Mouse (Mus musculus) forebrain, embryonic 16.5 days (tissue): ENCODE data around the gene Tmem239. TPM values are rescaled to one million over a fixed set of nuclear protein-coding genes. Genes with fewer than 3 reads are reported as not detected.

ENCODE experiments used
- ATAC-seq: fragments of 200-750 bp; cut with Nextera tagmentation; 2 replicates; pipeline ENCODE4 v1.8.0; 2017; ENCODE audit warnings: mild to moderate bottlenecking, moderate library complexity
- H3K27ac ChIP-seq: fragments of 300-500 bp; sonication (generic); 2 replicates; pipeline ENCODE4 v1.5.1; 2014; ENCODE audit warnings: low read length, control low read depth
- H3K27me3 ChIP-seq: fragments of 300-500 bp; sonication (generic); replicated peaks from 2 replicates; pipeline ENCODE4 v1.6.1; 2014; ENCODE audit warnings: low read length; ENCODE audit not compliant: control insufficient read depth, insufficient read depth
- H3K36me3 ChIP-seq: fragments of 300-500 bp; sonication (generic); 2 replicates; pipeline ENCODE4 v1.6.1; 2014; ENCODE audit not compliant: control insufficient read depth, insufficient read depth
- H3K4me1 ChIP-seq: fragments of 300-500 bp; sonication (generic); replicated peaks from 2 replicates; pipeline ENCODE4 v1.6.1; 2014; ENCODE audit warnings: low read length; ENCODE audit not compliant: control insufficient read depth, insufficient read depth
- H3K4me2 ChIP-seq: fragments of 300-500 bp; sonication (generic); 2 replicates; pipeline ENCODE4 v1.6.1; 2014; ENCODE audit warnings: mild to moderate bottlenecking, low read length, control low read depth
- H3K4me3 ChIP-seq: fragments of 300-500 bp; sonication (generic); replicated peaks from 2 replicates; pipeline ENCODE4 v1.5.1; 2014; ENCODE audit warnings: mild to moderate bottlenecking, low read length, control low read depth
- H3K9ac ChIP-seq: fragments of 300-500 bp; sonication (generic); replicated peaks from 2 replicates; pipeline ENCODE4 v1.6.1; 2014; ENCODE audit warnings: low read depth, low read length, control low read depth
- H3K9me3 ChIP-seq: fragments of 300-500 bp; sonication (generic); 2 replicates; pipeline ENCODE4 v1.6.1; 2016; ENCODE audit warnings: low read length; ENCODE audit not compliant: control insufficient read depth
- WGBS: fragments of 180-500 bp; shearing (Covaris S2); extraction: QIAGEN DNeasy Blood & Tissue Kit; methylation state at CpG from one replicate; pipeline ENCODE4 v1.1.7; 2014; 5-methylcytosine and 5-hydroxymethylcytosine counted together
- polyA plus RNA-seq: library from polyadenylated mRNA; unstranded; fragments of >200 nt; fragmentation: Nextera tagmentation; extraction: Ambion mirVana; gene quantifications from 2 replicates; pipeline ENCODE4 v1.2.1, GENCODE M21; 2015

The Tmem239 gene
- polyA plus RNA-seq, 1 experiment from 2014 or later = 0.27 TPM

GRCm38 (mm10) chr2:130454748-130455370 is 48.6 kb downstream of the Tmem239 start:
- ATAC-seq = no peak
- Histone ChIP-seq H3K36me3 (no peaks in the 10 kb centered on the region), H3K4me2 (no peak overlapping the region), H3K9ac (no peak overlapping the region), H3K4me3 (no peak overlapping the region), H3K4me1 (peaks cover 38% of the 10 kb centered on the region), H3K27me3 (no peaks in the 10 kb centered on the region), H3K27ac (no peak overlapping the region), H3K9me3 (no peaks in the 10 kb centered on the region)
- WGBS = 55% methylated on average over 6 of the region's 6 CpGs

Other genes starting within 250 kb of the Tmem239 start
- gene Snrpb, start 227.1 kb upstream of the Tmem239 start, polyA plus RNA-seq = 418 TPM in 2 replicates
- gene Tmc2, start 211.3 kb upstream of the Tmem239 start, polyA plus RNA-seq = not detected in 2 replicates
- gene Nop56, start 132.0 kb upstream of the Tmem239 start, polyA plus RNA-seq = 287 and 297 TPM in 2 replicates
- 176 and 179 TPM in 2 replicates for gene Idh3b, start 121.9 kb upstream of the Tmem239 start, polyA plus RNA-seq
- 2.7 and 3.7 TPM in 2 replicates for gene Ebf4, start 111.3 kb upstream of the Tmem239 start, polyA plus RNA-seq
- 18.1 and 19.0 TPM in 2 replicates for gene Cpxm1, start 8.9 kb upstream of the Tmem239 start, polyA plus RNA-seq
- not detected in 2 replicates for gene Gm28372, start 1.2 kb upstream of the Tmem239 start, polyA plus RNA-seq
- gene 1700020A23Rik, start 1.2 kb upstream of the Tmem239 start, polyA plus RNA-seq = 0.73 and 0.86 TPM in 2 replicates
- gene Vps16, start 17.9 kb downstream of the Tmem239 start, polyA plus RNA-seq = 134 and 138 TPM in 2 replicates
- gene Pced1a, start 18.2 kb downstream of the Tmem239 start, polyA plus RNA-seq = 17.3 and 17.8 TPM in 2 replicates
- 152 and 160 TPM in 2 replicates for gene Ptpra, start 43.8 kb downstream of the Tmem239 start, polyA plus RNA-seq
- 76.3 and 86.2 TPM in 2 replicates for gene Mrps26, start 157.3 kb downstream of the Tmem239 start, polyA plus RNA-seq
- 2.4 TPM in 1 of 2 replicates, not detected in the other for gene Oxt, start 169.7 kb downstream of the Tmem239 start, polyA plus RNA-seq
- 4.7 and 23.5 TPM in 2 replicates for gene Avp, start 176.1 kb downstream of the Tmem239 start, polyA plus RNA-seq
- 12.5 and 17.2 TPM in 2 replicates for gene Fastkd5, start 223.5 kb downstream of the Tmem239 start, polyA plus RNA-seq
- 13.7 and 14.7 TPM in 2 replicates for gene Ubox5, start 223.6 kb downstream of the Tmem239 start, polyA plus RNA-seq
- gene Lzts3, start 236.3 kb downstream of the Tmem239 start, polyA plus RNA-seq = 8.4 and 11.3 TPM in 2 replicates